Mouse (Mus musculus) forebrain, embryonic 13.5 days (tissue): ENCODE data around the gene Ivd. TPM values are rescaled to one million over a fixed set of nuclear protein-coding genes. Genes with fewer than 3 reads are reported as not detected.

Experiments
- ATAC-seq: fragments of 200-750 bp; cut with Nextera tagmentation; 2 replicates; pipeline ENCODE4 v1.8.0; 2017
- H3K27ac ChIP-seq: fragments of 300-500 bp; sonication (generic); 2 replicates; pipeline ENCODE4 v1.5.1; 2015; ENCODE audit warnings: inconsistent platforms, mild to moderate bottlenecking, moderate library complexity
- H3K27me3 ChIP-seq: fragments of 300-500 bp; sonication (generic); 2 replicates; pipeline ENCODE4 v1.6.1; 2015; ENCODE audit warnings: mild to moderate bottlenecking, inconsistent platforms
- H3K36me3 ChIP-seq: fragments of 300-500 bp; sonication (generic); 2 replicates; pipeline ENCODE4 v1.6.1; 2015; ENCODE audit warnings: mild to moderate bottlenecking, inconsistent platforms; ENCODE audit not compliant: poor library complexity, severe bottlenecking
- H3K4me1 ChIP-seq: fragments of 300-500 bp; sonication (generic); 2 replicates; pipeline ENCODE4 v1.6.1; 2015; ENCODE audit warnings: inconsistent platforms
- H3K4me2 ChIP-seq: fragments of 300-500 bp; sonication (generic); 2 replicates; pipeline ENCODE4 v1.6.1; 2015; ENCODE audit warnings: inconsistent platforms, mild to moderate bottlenecking, moderate library complexity
- H3K4me3 ChIP-seq: fragments of 300-500 bp; sonication (generic); 2 replicates; pipeline ENCODE4 v1.5.1; 2015; ENCODE audit warnings: mild to moderate bottlenecking, inconsistent platforms
- H3K9ac ChIP-seq: fragments of 300-500 bp; sonication (generic); 2 replicates; pipeline ENCODE4 v1.6.1; 2015; ENCODE audit warnings: mild to moderate bottlenecking, inconsistent platforms
- H3K9me3 ChIP-seq: fragments of 300-500 bp; sonication (generic); replicated peaks from 2 replicates; pipeline ENCODE4 v1.6.1; 2016; ENCODE audit warnings: inconsistent platforms
- WGBS: fragments of 180-500 bp; shearing (Covaris S2); methylation state at CpG from one replicate; pipeline ENCODE4 v1.1.7; 2015; 5-methylcytosine and 5-hydroxymethylcytosine counted together
- polyA plus RNA-seq: library from polyadenylated mRNA; unstranded; fragments of >200 nt; fragmentation: Nextera tagmentation; extraction: Ambion mirVana; gene quantifications from 2 replicates; pipeline ENCODE4 v1.2.1, GENCODE M21; 2015

Ivd gene
- polyA plus RNA-seq, 1 experiment from 2014 or later, result 54.0 TPM

GRCm38 (mm10) chr2:118887845-118888548, 26.2 kb downstream of the Ivd start:
- WGBS, result 34% methylated on average over 14 of the region's 14 CpGs

GRCm38 (mm10) chr2:118891173-118891572, 29.4 kb downstream of the Ivd start:
- no peak overlapping the region for H3K4me3 ChIP-seq
- peaks cover 3% of the 10 kb centered on the region for H3K4me1 ChIP-seq
- no peak overlapping the region for H3K9ac ChIP-seq
- no peaks in the 10 kb centered on the region for H3K36me3 ChIP-seq
- H3K27me3 ChIP-seq, result peaks cover 44% of the 10 kb centered on the region
- H3K27ac ChIP-seq, result no peak overlapping the region
- ATAC-seq, result no peak
- WGBS, result 90% methylated on average over 4 of the region's 4 CpGs
- H3K9me3 ChIP-seq, result no peaks in the 10 kb centered on the region
- H3K4me2 ChIP-seq, result no peak overlapping the region

More at GRCm38 (mm10) chr2:118887845-118888548, 26.2 kb downstream of the Ivd start:
- Histone ChIP-seq H3K4me2 (no peak overlapping the region), H3K9ac (no peak overlapping the region), H3K4me1 (peaks cover 3% of the 10 kb centered on the region), H3K9me3 (no peaks in the 10 kb centered on the region), H3K36me3 (no peaks in the 10 kb centered on the region), H3K27ac (no peak overlapping the region), H3K4me3 (no peak overlapping the region), H3K27me3 (peaks cover 32% of the 10 kb centered on the region)
- no peak for ATAC-seq

- WGBS, result 1% methylated on average over 37 of the region's 38 CpGs
- H3K4me1 ChIP-seq, result peaks cover 37% of the 10 kb centered on the region
- ATAC-seq, result no peak
Measured at GRCm38 (mm10) chr2:118895990-118896913, 34.5 kb downstream of the Ivd start.

GRCm38 (mm10) chr2:118896914-118897291, 35.1 kb downstream of the Ivd start:
- no peak for ATAC-seq
- Histone ChIP-seq H3K4me2 (peak overlapping the region; percentile 78), H3K9ac (peak overlapping the region; percentile 58), H3K4me3 (peak overlapping the region; percentile 46), H3K36me3 (no peaks in the 10 kb centered on the region), H3K4me1 (peaks cover 37% of the 10 kb centered on the region), H3K27ac (no peak overlapping the region), H3K27me3 (peaks cover 77% of the 10 kb centered on the region), H3K9me3 (no peaks in the 10 kb centered on the region)
- under 1% methylated on average over 13 of the region's 13 CpGs for WGBS

More at GRCm38 (mm10) chr2:118895990-118896913, 34.5 kb downstream of the Ivd start:
- Histone ChIP-seq H3K9me3 (no peaks in the 10 kb centered on the region), H3K27me3 (peaks cover 77% of the 10 kb centered on the region), H3K36me3 (no peaks in the 10 kb centered on the region), H3K4me2 (peak overlapping the region; percentile 78), H3K27ac (no peak overlapping the region), H3K4me3 (peak overlapping the region; percentile 46), H3K9ac (peak overlapping the region; percentile 58)

- H3K36me3 ChIP-seq, result no peaks in the 10 kb centered on the region
- H3K27ac ChIP-seq, result no peak overlapping the region
- WGBS, result under 1% methylated on average over 7 of the region's 7 CpGs
- H3K27me3 ChIP-seq, result peaks cover 77% of the 10 kb centered on the region
- H3K4me2 ChIP-seq, result peak overlapping the region; percentile 78
- H3K9ac ChIP-seq, result 0 out of 2 replicates have a peak overlapping the region, but pooled peaks have one; percentile 58
- no peaks in the 10 kb centered on the region for H3K9me3 ChIP-seq
- H3K4me1 ChIP-seq, result peaks cover 37% of the 10 kb centered on the region
- no peak for ATAC-seq
- H3K4me3 ChIP-seq, result peak overlapping the region; percentile 46
Measured at GRCm38 (mm10) chr2:118897392-118897791, 35.6 kb downstream of the Ivd start.

GRCm38 (mm10) chr2:118897808-118898207, 36.1 kb downstream of the Ivd start:
- H3K4me3 ChIP-seq, result peak overlapping the region; percentile 9; the same call in 1 of the 2 replicates
- peak overlapping the region; percentile 78; the same call in 1 of the 2 replicates for H3K4me2 ChIP-seq
- WGBS, result 0% methylated on average over 11 of the region's 11 CpGs

GRCm38 (mm10) chr2:118898771-118899170, 37.0 kb downstream of the Ivd start:
- no peak overlapping the region for H3K4me2 ChIP-seq
- no peak for ATAC-seq
- H3K27ac ChIP-seq, result no peak overlapping the region
- H3K9ac ChIP-seq, result no peak overlapping the region
- no peaks in the 10 kb centered on the region for H3K36me3 ChIP-seq
- 2% methylated on average over 4 of the region's 4 CpGs for WGBS
- no peaks in the 10 kb centered on the region for H3K9me3 ChIP-seq
- H3K4me1 ChIP-seq, result peaks cover 51% of the 10 kb centered on the region
- H3K4me3 ChIP-seq, result no peak overlapping the region
- peaks cover 68% of the 10 kb centered on the region for H3K27me3 ChIP-seq

More at GRCm38 (mm10) chr2:118897808-118898207, 36.1 kb downstream of the Ivd start:
- no peak overlapping the region for H3K9ac ChIP-seq
- H3K4me1 ChIP-seq, result peaks cover 42% of the 10 kb centered on the region
- peaks cover 75% of the 10 kb centered on the region for H3K27me3 ChIP-seq
- H3K36me3 ChIP-seq, result no peaks in the 10 kb centered on the region
- ATAC-seq, result no peak
- H3K27ac ChIP-seq, result no peak overlapping the region
- no peaks in the 10 kb centered on the region for H3K9me3 ChIP-seq

- Histone ChIP-seq H3K27me3 (peaks cover 65% of the 10 kb centered on the region), H3K36me3 (no peaks in the 10 kb centered on the region), H3K27ac (no peak overlapping the region), H3K9me3 (no peaks in the 10 kb centered on the region), H3K4me1 (peaks cover 56% of the 10 kb centered on the region), H3K4me2 (no peak overlapping the region), H3K4me3 (no peak overlapping the region), H3K9ac (no peak overlapping the region)
- WGBS, result 9% methylated on average over 7 of the region's 7 CpGs
- ATAC-seq, result no peak
Measured at GRCm38 (mm10) chr2:118899306-118899705, 37.6 kb downstream of the Ivd start.

- peak within 1 kb of the TSS; percentile 99 for H3K4me2 ChIP-seq
- H3K36me3 ChIP-seq, result no peaks in the 10 kb centered on the region
- peaks cover 56% of the 10 kb centered on the region for H3K27me3 ChIP-seq
- no peaks in the 10 kb centered on the region for H3K9me3 ChIP-seq
- peak within 1 kb of the TSS; percentile 66 for H3K9ac ChIP-seq
- H3K27ac ChIP-seq, result no peak within 1 kb of the TSS
- WGBS, result under 1% methylated on average over 32 of the region's 32 CpGs
- ATAC-seq, result no peak
- H3K4me3 ChIP-seq, result peak within 1 kb of the TSS; percentile 90
- H3K4me1 ChIP-seq, result peaks cover 65% of the 10 kb centered on the region
Measured at GRCm38 (mm10) chr2:118899981-118900825, 38.4 kb downstream of the Ivd start, which contains the start of gene Bahd1. TSS of gene Bahd1 (plus strand) at chr2:118900377.

- peaks cover 50% of the 10 kb centered on the region for H3K27me3 ChIP-seq
- ATAC-seq, result peak; percentile 16
- no peaks in the 10 kb centered on the region for H3K36me3 ChIP-seq
- peak overlapping the region; percentile 99 for H3K4me2 ChIP-seq
- H3K27ac ChIP-seq, result no peak overlapping the region
- H3K4me1 ChIP-seq, result peaks cover 71% of the 10 kb centered on the region
- H3K9me3 ChIP-seq, result no peaks in the 10 kb centered on the region
- H3K9ac ChIP-seq, result peak overlapping the region; percentile 66
- peak overlapping the region; percentile 90 for H3K4me3 ChIP-seq
- WGBS, result 2% methylated on average over 11 of the region's 11 CpGs
Measured at GRCm38 (mm10) chr2:118900826-118901140, 39.0 kb downstream of the Ivd start.

GRCm38 (mm10) chr2:118901175-118902031, 39.6 kb downstream of the Ivd start:
- peak; percentile 94 for ATAC-seq
- no peaks in the 10 kb centered on the region for H3K9me3 ChIP-seq
- peak overlapping the region; percentile 91 for H3K9ac ChIP-seq
- peaks cover 44% of the 10 kb centered on the region for H3K27me3 ChIP-seq
- whole genome bisulfite sequencing, result under 1% methylated on average over 52 of the region's 120 CpGs
- no peaks in the 10 kb centered on the region for H3K36me3 ChIP-seq
- H3K4me2 ChIP-seq, result peak overlapping the region; percentile 99
- peak overlapping the region; percentile 87 for H3K27ac ChIP-seq
- H3K4me1 ChIP-seq, result peaks cover 71% of the 10 kb centered on the region
- peak overlapping the region; percentile 90 for H3K4me3 ChIP-seq
